Mouse (Mus musculus) neutrophil, adult 5-6 weeks (primary cell): ENCODE data around the gene Rpl13. TPM values are rescaled to one million over a fixed set of nuclear protein-coding genes. Genes with fewer than 3 reads are reported as not detected.

ENCODE experiments used
- ATAC-seq: fragments of 151-379, 151-347 bp; 2 replicates; pipeline ENCODE4 v1.8.0; 2017; ENCODE audit warnings: mild to moderate bottlenecking, moderate TSS enrichment; ENCODE audit not compliant: insufficient number of reproducible peaks, poor library complexity, low FRiP score, severe bottlenecking; ENCODE audit errors: extremely low read depth
- total RNA-seq: library from RNA; stranded (forward); fragments of 200-1000 nt; gene quantifications from 2 replicates; pipeline ENCODE4 v1.2.3, GENCODE M21; 2017

Rpl13 gene
- total RNA-seq, 1 experiment from 2014 or later, result 1,023 TPM

- no peak for ATAC-seq
These were observed 36.6 kb downstream of the Rpl13 start for GRCm38 (mm10) chr8:123138741-123139140.

- ATAC-seq, result no peak
These were observed 39.8 kb downstream of the Rpl13 start for GRCm38 (mm10) chr8:123141741-123142462.

GRCm38 (mm10) chr8:123145279-123145678 lies 43.1 kb downstream of the Rpl13 start:
- ATAC-seq, result no peak

- ATAC-seq, result no peak
These were observed 44.2 kb downstream of the Rpl13 start for GRCm38 (mm10) chr8:123146390-123146789.

GRCm38 (mm10) chr8:123150737-123151171 lies 48.6 kb downstream of the Rpl13 start:
- ATAC-seq, result no peak

Other genes with a start within 250 kb of the Rpl13 start
- 284 and 304 TPM in 2 replicates for gene Ankrd11, start 60.1 kb upstream of the Rpl13 start, total RNA-seq
- gene Spg7, start 39.4 kb upstream of the Rpl13 start, total RNA-seq, result 47.3 and 65.8 TPM in 2 replicates
- gene Cpne7, start 15.0 kb downstream of the Rpl13 start, total RNA-seq, result 0.35 TPM in 1 of 2 replicates, not detected in the other
- gene Sult5a1, start 56.0 kb downstream of the Rpl13 start, total RNA-seq, result not detected in 2 replicates
- not detected in 2 replicates for gene Dpep1, start 83.9 kb downstream of the Rpl13 start, total RNA-seq
- gene Chmp1a, start 110.4 kb downstream of the Rpl13 start, total RNA-seq, result 60.9 and 64.8 TPM in 2 replicates
- 0.12 TPM in 2 replicates for gene Spata33, start 110.5 kb downstream of the Rpl13 start, total RNA-seq
- 48.5 and 58.4 TPM in 2 replicates for gene Cdk10, start 122.5 kb downstream of the Rpl13 start, total RNA-seq
- 3.5 and 6.8 TPM in 2 replicates for gene Spata2l, start 133.9 kb downstream of the Rpl13 start, total RNA-seq
- gene Zfp276, start 151.8 kb downstream of the Rpl13 start, total RNA-seq, result 55.0 and 57.4 TPM in 2 replicates
- 43.6 and 53.3 TPM in 2 replicates for gene Vps9d1, start 152.0 kb downstream of the Rpl13 start, total RNA-seq
- gene Fanca, start 216.2 kb downstream of the Rpl13 start, total RNA-seq, result 26.8 and 30.6 TPM in 2 replicates
- gene Spire2, start 230.4 kb downstream of the Rpl13 start, total RNA-seq, result 0.23 and 0.37 TPM in 2 replicates